Mouse (Mus musculus): ENCODE measurements around the gene Nr1h2. TPM values are rescaled to one million over a fixed set of nuclear protein-coding genes. Genes with fewer than 3 reads are reported as not detected.

Gene Nr1h2
- polyA plus RNA-seq, 1 experiment from 2014 or later: 53.2 TPM

GRCm38 (mm10) chr7:44527483-44528398 lies 26.0 kb downstream of the Nr1h2 start:
- H3K27me3 ChIP-seq: peaks cover 33% of the 10 kb centered on the region
- H3K9ac ChIP-seq: peak overlapping the region; percentile 59
- peak overlapping the region; percentile 48 for H3K4me3 ChIP-seq
- H3K9me3 ChIP-seq (replicated peaks): no peaks in the 10 kb centered on the region
- ATAC-seq (replicated peaks; ENCODE audit: insufficient number of reproducible peaks, insufficient read depth, low FRiP score, low read depth): no peak
- peaks cover 26% of the 10 kb centered on the region for H3K4me1 ChIP-seq (replicated peaks)
- peak overlapping the region; percentile 24; the same call in 1 of the 2 replicates for H3K27ac ChIP-seq
- peak overlapping the region; percentile 87 for H3K4me2 ChIP-seq
- WGBS: 4% methylated on average over 40 of the region's 40 CpGs
- no peaks in the 10 kb centered on the region for H3K36me3 ChIP-seq

DNA sequence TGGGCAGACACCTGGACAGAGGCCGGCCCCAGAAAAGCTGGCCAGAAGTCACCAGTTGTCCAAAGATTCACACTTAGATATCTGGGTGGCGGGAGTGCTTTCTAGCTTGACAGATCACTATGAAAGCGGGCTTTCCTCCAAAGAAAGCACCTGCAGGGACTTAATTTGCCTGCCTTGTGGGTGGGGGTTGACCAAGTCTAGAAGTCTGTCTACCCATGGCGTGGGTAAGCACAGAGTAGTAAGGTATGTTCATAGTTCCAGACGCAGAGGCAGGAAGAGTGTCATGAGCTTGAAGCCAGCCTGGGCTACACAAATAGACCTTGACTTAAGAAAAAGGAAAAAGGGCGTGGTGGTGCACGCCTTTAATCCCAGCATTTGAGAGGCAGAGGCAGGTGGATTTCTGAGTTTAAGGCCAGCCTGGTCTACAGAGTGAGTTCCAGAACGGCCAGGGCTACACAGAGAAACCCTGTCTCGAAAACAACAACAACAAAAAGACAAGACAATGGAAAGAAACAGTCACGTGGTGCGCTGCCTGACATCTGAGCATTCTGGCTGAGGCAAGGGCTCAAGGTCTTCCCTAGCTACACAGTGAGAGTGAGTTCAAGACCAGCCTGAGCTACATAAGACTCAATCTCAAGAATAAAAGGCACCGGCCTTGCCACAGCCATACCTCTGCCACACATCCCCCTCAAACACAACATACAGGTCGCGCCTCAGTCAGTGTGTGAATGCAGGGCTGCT lies 27.2 kb downstream of the Nr1h2 start:
- Histone ChIP-seq H3K4me3 (no peak overlapping the region), H3K27ac (no peak overlapping the region)
- WGBS: 89% methylated on average over 14 of the region's 14 CpGs

DNA sequence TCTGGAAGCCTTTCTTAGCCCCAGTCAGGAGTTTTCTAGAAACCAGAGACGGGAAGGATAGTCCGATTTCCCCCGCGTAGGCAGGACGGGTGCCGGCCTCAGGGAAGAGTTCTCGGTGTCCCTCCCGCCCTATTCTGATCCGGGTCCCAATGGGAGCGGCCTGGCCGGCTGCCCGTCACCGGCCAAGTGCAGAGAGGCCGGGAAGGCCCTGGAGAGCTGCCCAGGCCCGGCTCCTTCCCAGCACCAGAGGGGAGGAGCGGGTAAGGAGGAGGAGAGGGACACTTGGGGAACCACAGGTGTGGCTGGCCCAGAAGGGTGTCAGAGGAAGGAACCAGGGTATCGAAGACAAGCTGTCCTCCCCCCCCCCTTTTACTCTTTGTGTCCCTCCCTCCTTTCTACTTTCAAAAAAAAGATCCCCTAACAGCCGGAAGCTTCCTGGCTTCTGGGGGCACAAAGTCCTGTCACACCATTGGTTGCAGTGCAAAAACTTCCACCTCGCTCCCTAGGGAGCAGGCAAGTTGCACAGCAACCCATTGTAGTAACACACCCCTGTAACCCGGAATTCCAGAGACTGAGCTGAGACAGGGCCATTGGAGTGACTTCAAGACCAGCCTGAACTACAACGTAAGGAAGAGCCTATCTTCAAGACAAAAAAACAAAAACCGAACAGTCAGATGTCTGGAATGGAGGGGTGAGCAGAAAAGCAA lies 28.5 kb downstream of the Nr1h2 start:
- Histone ChIP-seq H3K27ac (peak overlapping the region; percentile 61), H3K4me3 (peak overlapping the region; percentile 30), H3K9me3 (replicated peaks) (no peaks in the 10 kb centered on the region), H3K27me3 (peaks cover 54% of the 10 kb centered on the region), H3K4me1 (replicated peaks) (peaks cover 31% of the 10 kb centered on the region), H3K9ac (peak overlapping the region; percentile 43), H3K4me2 (peak overlapping the region; percentile 64), H3K36me3 (no peaks in the 10 kb centered on the region)
- ATAC-seq (replicated peaks; ENCODE audit: insufficient number of reproducible peaks, insufficient read depth, low FRiP score, low read depth): peak; percentile 80
- 13% methylated on average over 22 of the region's 22 CpGs for WGBS

More for the DNA sequence above, 27.2 kb downstream of the Nr1h2 start:
- H3K4me1 ChIP-seq (replicated peaks): peaks cover 30% of the 10 kb centered on the region
- peaks cover 44% of the 10 kb centered on the region for H3K27me3 ChIP-seq
- no peak overlapping the region for H3K9ac ChIP-seq
- ATAC-seq (replicated peaks; ENCODE audit: insufficient number of reproducible peaks, insufficient read depth, low FRiP score, low read depth): no peak
- no peaks in the 10 kb centered on the region for H3K36me3 ChIP-seq
- no peaks in the 10 kb centered on the region for H3K9me3 ChIP-seq (replicated peaks)
- H3K4me2 ChIP-seq: no peak overlapping the region

DNA sequence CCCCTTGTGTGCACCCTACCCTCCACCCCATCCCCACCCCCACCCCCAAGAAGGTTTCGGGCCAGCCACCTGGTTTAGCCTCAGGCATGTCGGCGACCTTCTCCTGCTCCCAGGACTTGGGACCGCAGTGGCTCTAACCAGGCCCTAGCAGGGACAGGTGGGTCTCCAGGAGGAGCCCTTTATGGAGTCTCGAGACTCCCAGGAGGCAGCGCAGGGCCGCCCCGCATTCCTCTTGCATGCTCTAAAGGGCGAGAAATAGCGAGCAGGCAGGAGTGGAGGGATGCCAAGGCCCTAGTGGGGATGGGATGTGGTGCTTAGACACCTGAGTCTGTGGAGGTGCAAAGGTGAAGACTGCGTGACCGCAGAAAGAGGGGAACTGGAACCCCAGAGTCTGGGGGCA lies 29.2 kb downstream of the Nr1h2 start, which contains the start of gene Mybpc2:
Mybpc2 (minus strand) TSS at position 155 of the 400 bp plus-strand sequence.
- 24% methylated on average over 12 of the region's 12 CpGs for WGBS
- peak; percentile 27; the same call in 1 of the 2 replicates for ATAC-seq (replicated peaks; ENCODE audit: insufficient number of reproducible peaks, insufficient read depth, low FRiP score, low read depth)
- H3K27me3 ChIP-seq: peaks cover 52% of the 10 kb centered on the region
- peak within 1 kb of the TSS; percentile 43 for H3K9ac ChIP-seq
- no peaks in the 10 kb centered on the region for H3K36me3 ChIP-seq
- peak within 1 kb of the TSS; percentile 30 for H3K4me3 ChIP-seq
- peak within 1 kb of the TSS; percentile 61 for H3K27ac ChIP-seq
- H3K4me2 ChIP-seq: peak within 1 kb of the TSS; percentile 64
- no peaks in the 10 kb centered on the region for H3K9me3 ChIP-seq (replicated peaks)
- peaks cover 31% of the 10 kb centered on the region for H3K4me1 ChIP-seq (replicated peaks)

- H3K9me3 ChIP-seq (replicated peaks): no peaks in the 10 kb centered on the region
- H3K27ac ChIP-seq: no peak overlapping the region
- WGBS: 72% methylated on average over 2 of the region's 2 CpGs
- H3K4me1 ChIP-seq (replicated peaks): peaks cover 25% of the 10 kb centered on the region
- ATAC-seq (replicated peaks; ENCODE audit: insufficient number of reproducible peaks, insufficient read depth, low FRiP score, low read depth): no peak
- peaks cover 48% of the 10 kb centered on the region for H3K27me3 ChIP-seq
- no peak overlapping the region for H3K4me2 ChIP-seq
- no peak overlapping the region for H3K9ac ChIP-seq
- H3K4me3 ChIP-seq: no peak overlapping the region
- no peaks in the 10 kb centered on the region for H3K36me3 ChIP-seq
Observed at GRCm38 (mm10) chr7:44523056-44523455, 30.7 kb downstream of the Nr1h2 start.

- peak; percentile 15; the same call in 1 of the 2 replicates for ATAC-seq (replicated peaks; ENCODE audit: insufficient number of reproducible peaks, insufficient read depth, low FRiP score, low read depth)
- Histone ChIP-seq H3K36me3 (no peaks in the 10 kb centered on the region), H3K4me3 (peak overlapping the region; percentile 4), H3K27me3 (peaks cover 56% of the 10 kb centered on the region), H3K4me1 (replicated peaks) (peaks cover 21% of the 10 kb centered on the region), H3K27ac (no peak overlapping the region), H3K4me2 (peak overlapping the region; percentile 36; the same call in 1 of the 2 replicates), H3K9ac (no peak overlapping the region), H3K9me3 (replicated peaks) (no peaks in the 10 kb centered on the region)
- WGBS: 2% methylated on average over 20 of the region's 20 CpGs
Observed at GRCm38 (mm10) chr7:44521710-44522109, 32.0 kb downstream of the Nr1h2 start.

- no peak for ATAC-seq (replicated peaks; ENCODE audit: insufficient number of reproducible peaks, insufficient read depth, low FRiP score, low read depth)
- no peaks in the 10 kb centered on the region for H3K9me3 ChIP-seq (replicated peaks)
- H3K4me1 ChIP-seq (replicated peaks): peaks cover 21% of the 10 kb centered on the region
- no peak overlapping the region for H3K4me2 ChIP-seq
- peaks cover 56% of the 10 kb centered on the region for H3K27me3 ChIP-seq
- 74% methylated on average over 3 of the region's 3 CpGs for WGBS
- H3K9ac ChIP-seq: no peak overlapping the region
- no peak overlapping the region for H3K4me3 ChIP-seq
- H3K36me3 ChIP-seq: no peaks in the 10 kb centered on the region
- H3K27ac ChIP-seq: no peak overlapping the region
Observed at GRCm38 (mm10) chr7:44520990-44521389, 32.8 kb downstream of the Nr1h2 start.

- no peak for ATAC-seq (replicated peaks; ENCODE audit: insufficient number of reproducible peaks, insufficient read depth, low FRiP score, low read depth)
- Histone ChIP-seq H3K27me3 (peaks cover 65% of the 10 kb centered on the region), H3K4me2 (no peak overlapping the region), H3K27ac (no peak overlapping the region), H3K4me1 (replicated peaks) (peaks cover 6% of the 10 kb centered on the region), H3K9me3 (replicated peaks) (no peaks in the 10 kb centered on the region), H3K36me3 (no peaks in the 10 kb centered on the region), H3K4me3 (no peak overlapping the region), H3K9ac (no peak overlapping the region)
- 64% methylated on average over 9 of the region's 9 CpGs for WGBS
Observed at GRCm38 (mm10) chr7:44519240-44519913, 34.4 kb downstream of the Nr1h2 start.

DNA sequence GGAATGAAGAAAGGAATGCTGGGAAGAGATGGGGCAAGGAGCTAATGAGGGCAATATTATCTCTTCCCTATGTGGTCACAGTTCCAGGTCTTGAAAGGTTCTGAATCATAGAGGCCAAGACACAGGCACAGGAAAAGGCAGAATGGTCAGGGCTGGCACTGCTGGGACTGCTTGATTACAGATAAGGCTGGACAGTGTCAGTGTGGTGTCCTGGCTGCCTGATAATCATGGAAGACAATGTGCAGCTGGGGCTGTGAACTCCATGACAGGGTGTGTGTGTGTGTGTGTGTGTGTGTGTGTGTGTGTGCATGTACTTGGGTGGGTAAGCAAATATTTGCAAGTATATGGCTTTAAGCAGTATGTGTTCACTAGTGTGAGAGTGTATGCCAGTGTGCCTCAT lies 46.3 kb downstream of the Nr1h2 start:
- H3K36me3 ChIP-seq: no peaks in the 10 kb centered on the region
- no peaks in the 10 kb centered on the region for H3K4me1 ChIP-seq (replicated peaks)
- H3K27ac ChIP-seq: no peak overlapping the region
- peaks cover 18% of the 10 kb centered on the region for H3K27me3 ChIP-seq
- H3K9me3 ChIP-seq (replicated peaks): no peaks in the 10 kb centered on the region
- no peak for ATAC-seq (replicated peaks; ENCODE audit: insufficient number of reproducible peaks, insufficient read depth, low FRiP score, low read depth)
- H3K4me2 ChIP-seq: no peak overlapping the region
- no peak overlapping the region for H3K4me3 ChIP-seq
- H3K9ac ChIP-seq: no peak overlapping the region

DNA sequence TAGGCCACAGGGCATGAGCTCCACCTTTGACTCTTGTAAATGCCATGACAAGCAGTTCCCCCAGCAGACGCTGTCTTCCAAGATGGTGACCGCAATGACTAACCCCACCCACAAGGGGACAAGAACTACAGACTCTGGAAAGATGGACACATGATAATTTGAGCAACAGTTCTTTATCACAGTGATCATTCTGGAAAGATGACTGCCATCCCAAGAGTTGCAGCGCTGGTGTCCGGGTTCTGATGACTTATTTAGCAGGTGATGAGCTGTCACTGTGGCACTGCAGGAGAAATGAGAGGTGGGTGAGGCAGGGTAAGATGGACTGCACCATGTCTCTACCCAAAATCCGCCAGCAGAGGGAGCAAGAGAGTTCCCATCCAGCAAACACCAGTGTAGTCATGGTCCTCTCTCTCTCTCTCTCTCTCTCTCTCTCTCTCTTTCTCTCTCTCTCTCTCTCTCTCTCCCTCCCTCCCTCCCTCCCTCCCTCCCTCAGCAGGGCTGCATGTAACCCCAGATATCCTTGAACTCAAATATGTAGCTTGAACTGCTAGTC lies 52.1 kb downstream of the Nr1h2 start:
- H3K27ac ChIP-seq: no peak overlapping the region
- ATAC-seq (replicated peaks; ENCODE audit: insufficient number of reproducible peaks, insufficient read depth, low FRiP score, low read depth): no peak
- peaks cover 15% of the 10 kb centered on the region for H3K27me3 ChIP-seq
- H3K9me3 ChIP-seq (replicated peaks): no peaks in the 10 kb centered on the region
- H3K4me3 ChIP-seq: no peak overlapping the region
- 38% methylated on average over 5 of the region's 5 CpGs for WGBS
- H3K4me2 ChIP-seq: no peak overlapping the region
- no peak overlapping the region for H3K9ac ChIP-seq
- H3K36me3 ChIP-seq: no peaks in the 10 kb centered on the region
- peaks cover 5% of the 10 kb centered on the region for H3K4me1 ChIP-seq (replicated peaks)
